Mouse (Mus musculus): ENCODE data around the gene Cfap161. TPM values are rescaled to one million over a fixed set of nuclear protein-coding genes. Genes with fewer than 3 reads are reported as not detected.
A peak's percentile ranks its signal among the peaks of the same experiment; 100 is the strongest.

The Cfap161 gene
- total and polyA plus RNA-seq, 2 experiments from 2014 or later, result 0.90 TPM; not detected in 1

- Histone ChIP-seq H3K9ac (replicated peaks; ENCODE audit: low read depth, low read length) (no peak overlapping the region), H3K27me3 (ENCODE audit: control insufficient read depth, insufficient read depth, low read length) (no peaks in the 10 kb centered on the region), H3K4me3 (ENCODE audit: low read depth, low read length) (no peak overlapping the region), H3K4me2 (ENCODE audit: low read depth, low read length) (no peak overlapping the region), H3K4me1 (ENCODE audit: control insufficient read depth, insufficient read depth) (no peaks in the 10 kb centered on the region), H3K27ac (ENCODE audit: low read depth) (no peak overlapping the region), H3K9me3 (replicated peaks; ENCODE audit: control insufficient read depth, low read length) (no peaks in the 10 kb centered on the region), H3K36me3 (replicated peaks; ENCODE audit: control insufficient read depth, insufficient read depth, low read length) (no peaks in the 10 kb centered on the region)
- TF ChIP-seq CTCF (IDR thresholded peaks at IDR 0.05; ENCODE audit: low read depth) (no peak), EP300 (IDR thresholded peaks at IDR 0.05; ENCODE audit: low read depth) (no peak)
- DNase-seq (ENCODE audit: low spot score), result no peak
- no peak for ATAC-seq (ENCODE audit: insufficient read depth, low read depth)
Measured at GRCm38 (mm10) chr7:83798004-83798403, 3.3 kb upstream of the Cfap161 start.

- Histone ChIP-seq H3K4me1 (ENCODE audit: control insufficient read depth, insufficient read depth) (no peaks in the 10 kb centered on the region), H3K36me3 (replicated peaks; ENCODE audit: control insufficient read depth, insufficient read depth, low read length) (no peaks in the 10 kb centered on the region), H3K9ac (replicated peaks; ENCODE audit: low read depth, low read length) (no peak overlapping the region), H3K27me3 (ENCODE audit: control insufficient read depth, insufficient read depth, low read length) (no peaks in the 10 kb centered on the region), H3K9me3 (replicated peaks; ENCODE audit: control insufficient read depth, low read length) (no peaks in the 10 kb centered on the region), H3K4me2 (ENCODE audit: low read depth, low read length) (no peak overlapping the region), H3K27ac (ENCODE audit: low read depth) (no peak overlapping the region), H3K4me3 (ENCODE audit: low read depth, low read length) (no peak overlapping the region)
- no peak for DNase-seq (ENCODE audit: low spot score)
- TF ChIP-seq CTCF (IDR thresholded peaks at IDR 0.05; ENCODE audit: low read depth) (no peak), EP300 (IDR thresholded peaks at IDR 0.05; ENCODE audit: low read depth) (no peak)
- ATAC-seq (ENCODE audit: insufficient read depth, low read depth), result no peak
- 74% methylated on average over 5 of the region's 5 CpGs for WGBS
Measured at GRCm38 (mm10) chr7:83796177-83796576, 1.5 kb upstream of the Cfap161 start.

- H3K27ac ChIP-seq (ENCODE audit: low read depth), result no peak overlapping the region
- no peaks in the 10 kb centered on the region for H3K36me3 ChIP-seq (replicated peaks; ENCODE audit: control insufficient read depth, insufficient read depth, low read length)
- no peak overlapping the region for H3K4me3 ChIP-seq (ENCODE audit: low read depth, low read length)
- DNase-seq (ENCODE audit: low spot score) (no peak), ATAC-seq (ENCODE audit: insufficient read depth, low read depth) (peak; percentile 20; the same call in 1 of the 2 replicates)
- H3K27me3 ChIP-seq (ENCODE audit: control insufficient read depth, insufficient read depth, low read length), result no peaks in the 10 kb centered on the region
- H3K4me2 ChIP-seq (ENCODE audit: low read depth, low read length), result no peak overlapping the region
- no peak overlapping the region for H3K9ac ChIP-seq (replicated peaks; ENCODE audit: low read depth, low read length)
- H3K4me1 ChIP-seq (ENCODE audit: control insufficient read depth, insufficient read depth), result no peaks in the 10 kb centered on the region
- no peak for TF ChIP-seq CTCF (IDR thresholded peaks at IDR 0.05; ENCODE audit: low read depth)
- no peak for TF ChIP-seq EP300 (IDR thresholded peaks at IDR 0.05; ENCODE audit: low read depth)
- WGBS, result 27% methylated on average over 11 of the region's 11 CpGs
- no peaks in the 10 kb centered on the region for H3K9me3 ChIP-seq (replicated peaks; ENCODE audit: control insufficient read depth, low read length)
Measured at GRCm38 (mm10) chr7:83794006-83794683, 535 bp downstream of the Cfap161 start.

- 88% methylated on average over 4 of the region's 4 CpGs for WGBS
Measured at GRCm38 (mm10) chr7:83780881-83781280, 13.8 kb downstream of the Cfap161 start.

GRCm38 (mm10) chr7:83780026-83780425 is 14.7 kb downstream of the Cfap161 start:
- Histone ChIP-seq H3K4me3 (ENCODE audit: low read depth, low read length) (no peak overlapping the region), H3K4me2 (ENCODE audit: low read depth, low read length) (no peak overlapping the region), H3K27ac (ENCODE audit: low read depth) (no peak overlapping the region), H3K9me3 (replicated peaks; ENCODE audit: control insufficient read depth, low read length) (no peaks in the 10 kb centered on the region), H3K4me1 (ENCODE audit: control insufficient read depth, insufficient read depth) (0 out of 2 replicates have a peak, but pooled peaks cover 4% of the 10 kb centered on the region), H3K27me3 (ENCODE audit: control insufficient read depth, insufficient read depth, low read length) (no peaks in the 10 kb centered on the region), H3K36me3 (replicated peaks; ENCODE audit: control insufficient read depth, insufficient read depth, low read length) (no peaks in the 10 kb centered on the region), H3K9ac (replicated peaks; ENCODE audit: low read depth, low read length) (no peak overlapping the region)
- no peak; the same call in 1 of the 2 replicates for ATAC-seq (ENCODE audit: insufficient read depth, low read depth)
- TF ChIP-seq EP300 (IDR thresholded peaks at IDR 0.05; ENCODE audit: low read depth) (no peak), CTCF (IDR thresholded peaks at IDR 0.05; ENCODE audit: low read depth) (no peak)
- 34% methylated on average over 4 of the region's 4 CpGs for WGBS
- no peak for DNase-seq (ENCODE audit: low spot score)

More at GRCm38 (mm10) chr7:83780881-83781280, 13.8 kb downstream of the Cfap161 start:
- H3K27me3 ChIP-seq (ENCODE audit: control insufficient read depth, insufficient read depth, low read length), result no peaks in the 10 kb centered on the region
- no peak overlapping the region for H3K4me2 ChIP-seq (ENCODE audit: low read depth, low read length)
- no peaks in the 10 kb centered on the region for H3K36me3 ChIP-seq (replicated peaks; ENCODE audit: control insufficient read depth, insufficient read depth, low read length)
- no peak overlapping the region for H3K27ac ChIP-seq (ENCODE audit: low read depth)
- DNase-seq (ENCODE audit: low spot score) (no peak), ATAC-seq (ENCODE audit: insufficient read depth, low read depth) (no peak)
- H3K4me3 ChIP-seq (ENCODE audit: low read depth, low read length), result no peak overlapping the region
- H3K9ac ChIP-seq (replicated peaks; ENCODE audit: low read depth, low read length), result no peak overlapping the region
- H3K4me1 ChIP-seq (ENCODE audit: control insufficient read depth, insufficient read depth), result 0 out of 2 replicates have a peak, but pooled peaks cover 4% of the 10 kb centered on the region
- H3K9me3 ChIP-seq (replicated peaks; ENCODE audit: control insufficient read depth, low read length), result no peaks in the 10 kb centered on the region
- TF ChIP-seq CTCF (IDR thresholded peaks at IDR 0.05; ENCODE audit: low read depth) (no peak), EP300 (IDR thresholded peaks at IDR 0.05; ENCODE audit: low read depth) (no peak)

GRCm38 (mm10) chr7:83779028-83779427 is 15.7 kb downstream of the Cfap161 start:
- ATAC-seq (ENCODE audit: insufficient read depth, low read depth), result no peak
- 61% methylated on average over 2 of the region's 2 CpGs for WGBS
- Histone ChIP-seq H3K36me3 (replicated peaks; ENCODE audit: control insufficient read depth, insufficient read depth, low read length) (no peaks in the 10 kb centered on the region), H3K4me3 (ENCODE audit: low read depth, low read length) (no peak overlapping the region), H3K4me1 (ENCODE audit: control insufficient read depth, insufficient read depth) (0 out of 2 replicates have a peak, but pooled peaks cover 4% of the 10 kb centered on the region), H3K27ac (ENCODE audit: low read depth) (no peak overlapping the region), H3K27me3 (ENCODE audit: control insufficient read depth, insufficient read depth, low read length) (no peaks in the 10 kb centered on the region), H3K9ac (replicated peaks; ENCODE audit: low read depth, low read length) (no peak overlapping the region), H3K4me2 (ENCODE audit: low read depth, low read length) (no peak overlapping the region), H3K9me3 (replicated peaks; ENCODE audit: control insufficient read depth, low read length) (no peaks in the 10 kb centered on the region)
- TF ChIP-seq CTCF (IDR thresholded peaks at IDR 0.05; ENCODE audit: low read depth) (no peak), EP300 (IDR thresholded peaks at IDR 0.05; ENCODE audit: low read depth) (no peak)
- no peak for DNase-seq (ENCODE audit: low spot score)

Data from heart, postnatal 0 days (tissue).